Mouse (Mus musculus): ENCODE data around the gene Ly6g6c. TPM values are rescaled to one million over a fixed set of nuclear protein-coding genes. Genes with fewer than 3 reads are reported as not detected.
A peak's percentile ranks its signal among the peaks of the same experiment; 100 is the strongest.

The Ly6g6c gene
- polyA plus RNA-seq, 1 experiment = not detected

DNA sequence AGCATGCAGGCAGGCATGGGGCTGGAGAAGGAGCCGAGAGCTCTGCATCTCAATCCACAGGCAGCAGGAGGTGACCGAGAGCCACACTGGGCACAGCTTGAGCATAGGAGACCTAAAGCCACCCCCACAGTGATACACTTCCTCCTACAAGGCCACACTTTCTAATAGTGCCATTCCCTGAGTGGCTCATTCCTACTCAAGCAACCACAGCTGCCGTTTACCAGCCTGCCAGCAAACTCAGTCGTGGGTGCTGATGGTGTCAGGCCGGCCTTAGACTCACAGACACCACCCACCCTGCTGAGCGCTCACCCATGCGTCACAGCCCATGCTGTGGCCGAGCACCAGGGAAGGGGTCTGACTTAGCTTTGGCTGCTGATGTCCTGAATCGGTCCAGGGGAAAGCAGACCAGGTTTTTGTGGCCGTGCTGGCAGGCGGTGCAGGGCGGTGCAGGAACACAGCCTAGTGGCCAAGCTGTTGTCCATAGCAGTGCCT, 32.0 kb downstream of the Ly6g6c start:
- Histone ChIP-seq H3K36me3 (ENCODE audit: control insufficient read depth) (peaks cover 99% of the 10 kb centered on the region), H3K9me3 (ENCODE audit: control insufficient read depth, low read length) (no peaks in the 10 kb centered on the region)

DNA sequence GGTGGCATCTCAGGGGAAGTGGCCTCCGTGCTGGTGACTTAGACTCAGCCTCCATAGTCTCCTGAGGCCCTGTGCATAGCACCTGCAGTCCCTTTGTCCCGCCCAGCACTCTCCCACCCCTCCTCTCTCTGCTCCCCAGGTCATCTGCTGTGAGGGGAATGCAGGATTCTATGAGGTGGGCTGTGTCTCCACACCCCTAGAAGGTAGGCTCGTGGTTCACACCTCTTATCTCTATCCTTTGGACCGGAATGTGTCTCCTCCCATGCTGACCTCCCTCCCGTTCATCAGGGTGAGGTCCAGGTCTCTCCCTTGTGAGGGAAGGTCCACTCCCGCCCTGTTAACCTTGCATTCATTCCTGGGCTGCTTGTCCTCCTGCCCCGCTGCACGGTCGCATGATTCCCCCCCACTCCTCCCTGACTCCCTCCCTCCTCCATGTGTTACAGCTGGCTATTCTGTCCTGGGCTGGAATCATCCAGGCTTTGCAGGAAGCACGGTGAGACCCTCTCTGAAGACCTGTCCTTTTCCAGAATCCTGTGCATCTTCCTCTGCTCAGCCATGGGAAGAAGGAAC, 35.1 kb downstream of the Ly6g6c start:
- no peak for TF ChIP-seq TAL1 (IDR thresholded peaks at IDR 0.05; ENCODE audit: low read length)
- TF ChIP-seq GATA1 (IDR thresholded peaks at IDR 0.05; ENCODE audit: low read length) = no peak
- Histone ChIP-seq H3K36me3 (ENCODE audit: control insufficient read depth) (peaks cover 96% of the 10 kb centered on the region), H3K4me1 (ENCODE audit: control insufficient read depth) (peaks cover 65% of the 10 kb centered on the region)

More for the DNA sequence above, 32.0 kb downstream of the Ly6g6c start:
- TF ChIP-seq GATA1 (IDR thresholded peaks at IDR 0.05; ENCODE audit: low read length) (no peak), TAL1 (IDR thresholded peaks at IDR 0.05; ENCODE audit: low read length) (no peak)
- no peaks in the 10 kb centered on the region for H3K27me3 ChIP-seq (ENCODE audit: control insufficient read depth)
- H3K4me1 ChIP-seq (ENCODE audit: control insufficient read depth) = peaks cover 41% of the 10 kb centered on the region
- no peak overlapping the region for H3K4me3 ChIP-seq (replicated peaks)

GRCm38 (mm10) chr17:35101161-35101560, 36.0 kb downstream of the Ly6g6c start:
- no peaks in the 10 kb centered on the region for H3K27me3 ChIP-seq (ENCODE audit: control insufficient read depth)
- H3K4me3 ChIP-seq (replicated peaks) = no peak overlapping the region
- H3K36me3 ChIP-seq (ENCODE audit: control insufficient read depth) = peaks cover 88% of the 10 kb centered on the region
- H3K9me3 ChIP-seq (ENCODE audit: control insufficient read depth, low read length) = no peaks in the 10 kb centered on the region
- no peak for TF ChIP-seq GATA1 (IDR thresholded peaks at IDR 0.05; ENCODE audit: low read length)
- no peak for TF ChIP-seq TAL1 (IDR thresholded peaks at IDR 0.05; ENCODE audit: low read length)
- H3K4me1 ChIP-seq (ENCODE audit: control insufficient read depth) = peaks cover 72% of the 10 kb centered on the region

More for the DNA sequence above, 35.1 kb downstream of the Ly6g6c start:
- Histone ChIP-seq H3K27me3 (ENCODE audit: control insufficient read depth) (no peaks in the 10 kb centered on the region), H3K9me3 (ENCODE audit: control insufficient read depth, low read length) (no peaks in the 10 kb centered on the region), H3K4me3 (replicated peaks) (no peak overlapping the region)

- Histone ChIP-seq H3K36me3 (ENCODE audit: control insufficient read depth) (peaks cover 76% of the 10 kb centered on the region), H3K4me1 (ENCODE audit: control insufficient read depth) (peaks cover 63% of the 10 kb centered on the region), H3K27me3 (ENCODE audit: control insufficient read depth) (no peaks in the 10 kb centered on the region), H3K4me3 (replicated peaks) (no peak overlapping the region), H3K9me3 (ENCODE audit: control insufficient read depth, low read length) (no peaks in the 10 kb centered on the region)
- TF ChIP-seq GATA1 (IDR thresholded peaks at IDR 0.05; ENCODE audit: low read length) (no peak), TAL1 (IDR thresholded peaks at IDR 0.05; ENCODE audit: low read length) (no peak)
These were observed 37.1 kb downstream of the Ly6g6c start for GRCm38 (mm10) chr17:35102299-35102698.

GRCm38 (mm10) chr17:35103221-35103690, 38.1 kb downstream of the Ly6g6c start:
- H3K27me3 ChIP-seq (ENCODE audit: control insufficient read depth) = no peaks in the 10 kb centered on the region
- H3K36me3 ChIP-seq (ENCODE audit: control insufficient read depth) = peaks cover 67% of the 10 kb centered on the region
- H3K9me3 ChIP-seq (ENCODE audit: control insufficient read depth, low read length) = no peaks in the 10 kb centered on the region
- H3K4me3 ChIP-seq (replicated peaks) = no peak overlapping the region
- TF ChIP-seq GATA1 (IDR thresholded peaks at IDR 0.05; ENCODE audit: low read length) (no peak), TAL1 (IDR thresholded peaks at IDR 0.05; ENCODE audit: low read length) (no peak)
- H3K4me1 ChIP-seq (ENCODE audit: control insufficient read depth) = peaks cover 61% of the 10 kb centered on the region

DNA sequence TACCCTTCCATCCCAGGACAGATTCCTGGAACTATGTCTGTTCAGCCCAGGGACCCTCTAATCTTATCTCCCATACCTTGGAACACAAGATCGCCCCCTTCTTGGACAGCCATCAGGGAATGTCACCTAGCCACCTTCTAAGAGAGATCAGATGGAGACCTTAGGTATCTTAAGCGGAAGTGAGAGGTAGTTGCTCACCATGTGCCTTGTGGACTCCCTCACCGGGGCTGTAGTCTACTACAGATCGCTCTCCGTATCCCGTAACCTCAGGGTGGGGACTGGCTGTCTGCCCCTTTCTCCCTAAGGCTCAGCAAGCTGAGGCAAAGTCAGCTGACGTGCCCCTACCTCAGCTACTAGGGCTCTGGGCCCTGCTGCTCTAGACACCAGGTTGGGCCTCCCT, 38.9 kb downstream of the Ly6g6c start:
- no peaks in the 10 kb centered on the region for H3K27me3 ChIP-seq (ENCODE audit: control insufficient read depth)
- H3K9me3 ChIP-seq (ENCODE audit: control insufficient read depth, low read length) = no peaks in the 10 kb centered on the region
- H3K36me3 ChIP-seq (ENCODE audit: control insufficient read depth) = peaks cover 59% of the 10 kb centered on the region
- peak overlapping the region; percentile 23 for H3K4me3 ChIP-seq (replicated peaks)
- peaks cover 58% of the 10 kb centered on the region for H3K4me1 ChIP-seq (ENCODE audit: control insufficient read depth)
- TF ChIP-seq TAL1 (IDR thresholded peaks at IDR 0.05; ENCODE audit: low read length) (no peak), GATA1 (IDR thresholded peaks at IDR 0.05; ENCODE audit: low read length) (no peak)

DNA sequence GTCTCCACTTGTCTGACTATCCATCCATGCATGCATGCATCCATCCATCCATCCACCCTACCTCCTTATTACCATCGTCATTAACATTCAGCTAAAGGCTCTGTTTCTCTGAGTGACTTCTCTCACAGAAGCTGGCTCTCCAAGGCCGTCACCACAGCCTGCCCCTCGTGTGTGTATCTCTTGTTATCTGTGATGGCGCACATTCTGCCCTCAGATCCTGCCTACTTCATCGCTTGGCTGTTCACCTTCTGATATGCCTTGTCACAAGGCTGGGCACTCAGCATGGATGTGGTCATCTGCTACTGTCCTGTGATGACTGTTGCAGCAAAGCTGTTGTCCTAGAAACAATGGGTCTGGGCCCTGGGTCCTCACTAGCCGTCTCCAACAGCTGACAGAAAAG, 39.6 kb downstream of the Ly6g6c start:
- H3K27me3 ChIP-seq (ENCODE audit: control insufficient read depth) = no peaks in the 10 kb centered on the region
- no peaks in the 10 kb centered on the region for H3K9me3 ChIP-seq (ENCODE audit: control insufficient read depth, low read length)
- peaks cover 52% of the 10 kb centered on the region for H3K36me3 ChIP-seq (ENCODE audit: control insufficient read depth)
- TF ChIP-seq GATA1 (IDR thresholded peaks at IDR 0.05; ENCODE audit: low read length) (peak; percentile 73), TAL1 (IDR thresholded peaks at IDR 0.05; ENCODE audit: low read length) (peak; percentile 83)
- peaks cover 58% of the 10 kb centered on the region for H3K4me1 ChIP-seq (ENCODE audit: control insufficient read depth)
- H3K4me3 ChIP-seq (replicated peaks) = peak overlapping the region; percentile 5

GRCm38 (mm10) chr17:35105740-35106389, 40.7 kb downstream of the Ly6g6c start:
- H3K27me3 ChIP-seq (ENCODE audit: control insufficient read depth) = peaks cover 2% of the 10 kb centered on the region; the same call in 1 of the 2 replicates

GRCm38 (mm10) chr17:35106522-35106921, 41.3 kb downstream of the Ly6g6c start:
- TF ChIP-seq TAL1 (IDR thresholded peaks at IDR 0.05; ENCODE audit: low read length) (no peak), GATA1 (IDR thresholded peaks at IDR 0.05; ENCODE audit: low read length) (no peak)
- H3K9me3 ChIP-seq (ENCODE audit: control insufficient read depth, low read length) = no peaks in the 10 kb centered on the region
- H3K36me3 ChIP-seq (ENCODE audit: control insufficient read depth) = peaks cover 34% of the 10 kb centered on the region
- peaks cover 48% of the 10 kb centered on the region for H3K4me1 ChIP-seq (ENCODE audit: control insufficient read depth)
- peaks cover 2% of the 10 kb centered on the region; the same call in 1 of the 2 replicates for H3K27me3 ChIP-seq (ENCODE audit: control insufficient read depth)
- H3K4me3 ChIP-seq (replicated peaks) = no peak overlapping the region

More at GRCm38 (mm10) chr17:35105740-35106389, 40.7 kb downstream of the Ly6g6c start:
- Histone ChIP-seq H3K9me3 (ENCODE audit: control insufficient read depth, low read length) (no peaks in the 10 kb centered on the region), H3K4me3 (replicated peaks) (no peak overlapping the region), H3K36me3 (ENCODE audit: control insufficient read depth) (peaks cover 41% of the 10 kb centered on the region), H3K4me1 (ENCODE audit: control insufficient read depth) (peaks cover 50% of the 10 kb centered on the region)
- TF ChIP-seq GATA1 (IDR thresholded peaks at IDR 0.05; ENCODE audit: low read length) (no peak), TAL1 (IDR thresholded peaks at IDR 0.05; ENCODE audit: low read length) (no peak)

Data from erythroblast, embryonic 14.5 days (primary cell).